Mouse (Mus musculus) gastrocnemius, adult 18-20 months (tissue): ENCODE measurements at regions not wholly inside any gene's neighbourhood (a gene's known extent, or its start where the extent isn't known, plus 50 kb on each side); places are given as distances from the start of the nearest gene placed in this dataset.
A peak's percentile ranks its signal among the peaks of the same experiment; 100 is the strongest.

Source experiments
- DNase-seq: peaks from one replicate; pipeline ENCODE4 v3.0.0; 2021; ENCODE audit warnings: low spot score

GRCm38 (mm10) chr7:124671117-124671516 lies 688.4 kb downstream of the Hs3st4 start:
- DNase-seq, result no peak

- DNase-seq, result no peak
Measured at GRCm38 (mm10) chr7:124676854-124677515, 694.3 kb downstream of the Hs3st4 start.

- DNase-seq, result no peak
Measured at GRCm38 (mm10) chr7:124680561-124680960, 697.9 kb downstream of the Hs3st4 start.

GRCm38 (mm10) chr7:124681212-124681611 lies 698.5 kb downstream of the Hs3st4 start:
- DNase-seq, result no peak

GRCm38 (mm10) chr7:124681820-124682219 lies 699.2 kb downstream of the Hs3st4 start:
- DNase-seq, result no peak

DNA sequence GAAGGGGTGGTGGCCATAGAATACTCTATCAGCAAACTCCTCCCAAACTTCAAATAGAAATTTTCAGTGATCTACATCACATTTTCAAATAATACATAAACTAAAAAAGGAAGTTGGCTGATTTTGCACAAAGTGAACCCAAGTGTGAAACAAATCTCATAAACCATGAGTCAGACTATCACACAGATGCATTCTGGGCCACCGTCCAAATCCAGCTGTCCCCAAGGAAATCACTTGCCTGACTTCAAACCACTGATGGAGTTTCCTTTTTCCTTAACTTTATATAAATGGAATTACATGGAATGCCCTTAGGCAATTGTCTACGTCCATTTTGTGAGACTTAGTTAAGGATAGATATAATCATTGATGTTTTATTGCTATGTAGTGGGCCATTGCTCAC lies 702.8 kb downstream of the Hs3st4 start:
- DNase-seq, result peak; percentile 79

DNA sequence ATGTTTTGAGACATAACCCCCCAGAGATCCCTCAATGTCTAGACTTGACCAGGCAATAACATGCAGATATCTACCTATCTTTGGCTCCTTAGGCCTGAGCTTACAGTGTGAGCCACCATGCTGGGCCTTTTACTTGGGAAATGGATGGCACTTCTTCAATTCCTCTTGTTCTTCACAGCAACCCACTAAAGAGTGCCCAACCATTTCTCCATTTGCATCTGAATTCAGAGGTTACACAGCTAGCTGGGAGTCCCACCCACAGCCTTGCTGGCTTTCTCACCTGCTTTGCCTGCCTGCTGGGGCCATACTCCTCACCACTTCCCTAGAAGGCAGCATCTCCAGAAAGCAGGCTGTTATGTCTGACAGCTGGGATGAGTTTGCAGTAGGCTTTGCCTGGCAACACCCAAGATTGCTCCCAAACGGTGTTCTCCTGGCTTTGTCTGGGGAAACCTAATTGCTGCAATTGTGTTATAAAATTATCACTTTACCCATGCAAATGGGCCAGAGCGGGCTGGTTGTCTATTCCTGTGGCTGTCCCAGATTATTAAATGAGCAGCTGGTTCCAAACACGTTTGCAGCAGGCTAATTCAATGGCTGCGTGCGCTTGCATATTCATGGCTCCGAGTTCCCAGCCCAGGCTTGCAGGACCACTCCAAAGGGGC lies 721.6 kb downstream of the Hs3st4 start:
- no peak for DNase-seq

GRCm38 (mm10) chr7:124707143-124707542 lies 724.5 kb downstream of the Hs3st4 start:
- DNase-seq, result peak; percentile 8

- peak; percentile 73 for DNase-seq
Measured at GRCm38 (mm10) chr7:124708771-124709485, 726.3 kb downstream of the Hs3st4 start.

DNA sequence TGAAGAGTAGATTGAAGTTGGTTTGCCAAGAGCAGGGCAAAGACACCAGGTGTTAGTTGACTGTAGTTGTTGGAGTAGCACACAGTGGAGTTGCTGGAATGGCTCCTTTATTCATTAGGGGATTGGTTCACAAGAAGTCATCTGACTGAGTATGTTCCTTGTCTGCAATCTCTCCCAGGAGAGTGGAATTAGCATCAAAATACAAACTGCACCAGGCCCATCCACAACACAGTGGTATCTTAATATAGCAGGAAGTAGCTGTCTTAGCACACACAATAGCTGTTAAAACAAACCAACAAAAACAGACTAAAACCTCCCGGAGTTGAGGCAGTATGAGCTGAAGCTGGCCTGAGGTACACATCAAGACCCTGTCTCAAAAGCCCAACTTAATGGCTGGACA lies 723.5 kb upstream of the Kdm8 start:
- DNase-seq, result no peak

DNA sequence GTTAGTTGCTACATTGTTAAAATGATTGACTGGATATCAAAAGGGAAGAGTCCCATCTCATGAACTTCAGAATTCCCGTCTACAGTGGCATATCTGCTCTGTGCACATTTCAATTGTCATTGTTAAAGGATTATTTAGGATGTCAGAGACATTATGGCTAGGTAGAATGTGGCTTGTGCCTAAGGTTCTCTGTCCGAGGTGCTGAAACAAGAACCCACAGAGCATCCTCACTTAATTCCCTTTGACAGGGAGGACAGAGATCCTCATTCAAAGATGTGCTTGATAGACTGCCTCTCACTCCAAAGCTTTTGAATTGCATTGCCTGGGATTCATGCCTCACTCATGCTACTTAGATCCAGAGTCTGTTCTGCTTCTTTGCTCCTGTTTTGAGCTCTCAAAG lies 702.4 kb upstream of the Kdm8 start:
- DNase-seq, result no peak

DNA sequence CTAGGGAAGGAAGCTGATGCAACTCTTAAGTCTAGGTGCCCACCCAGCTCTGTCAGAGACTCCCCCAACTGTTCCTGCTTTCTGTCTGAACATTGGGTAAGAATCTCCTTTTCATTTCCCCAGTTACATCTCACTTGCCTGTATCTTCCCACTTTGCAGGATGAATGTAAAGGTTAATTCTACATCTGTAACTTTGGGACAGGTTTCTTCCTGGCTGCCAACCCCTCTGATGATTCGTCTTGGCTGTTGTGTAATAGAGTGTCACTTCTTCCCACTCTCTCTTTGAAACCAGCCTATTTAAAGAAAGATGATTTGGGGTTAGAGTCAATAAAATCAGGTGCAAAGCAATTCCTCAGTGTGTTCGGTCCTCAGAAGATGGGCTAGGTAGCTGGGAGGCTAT lies 698.2 kb upstream of the Kdm8 start:
- DNase-seq, result no peak

DNA sequence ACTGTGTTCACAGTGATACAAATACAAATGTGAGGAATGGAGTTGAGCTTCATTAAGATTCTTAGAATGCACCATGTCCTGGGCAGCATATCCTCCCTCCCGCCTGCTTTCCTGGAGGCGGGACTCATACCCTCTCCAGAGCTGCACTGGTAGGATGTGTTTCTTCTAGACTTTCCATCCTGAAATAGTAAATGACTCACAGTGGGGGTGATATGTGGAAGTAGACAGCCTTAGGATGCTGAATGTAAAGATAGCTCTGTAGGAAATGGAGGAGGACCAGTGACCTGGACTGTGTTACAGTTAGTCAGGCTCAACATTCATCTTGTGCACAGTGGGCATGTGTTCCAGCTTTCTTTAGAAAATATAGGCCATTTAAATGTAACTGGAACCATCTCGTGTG lies 696.1 kb upstream of the Kdm8 start:
- no peak for DNase-seq

GRCm38 (mm10) chr7:124759084-124759483 lies 685.4 kb upstream of the Kdm8 start:
- DNase-seq, result no peak

DNA sequence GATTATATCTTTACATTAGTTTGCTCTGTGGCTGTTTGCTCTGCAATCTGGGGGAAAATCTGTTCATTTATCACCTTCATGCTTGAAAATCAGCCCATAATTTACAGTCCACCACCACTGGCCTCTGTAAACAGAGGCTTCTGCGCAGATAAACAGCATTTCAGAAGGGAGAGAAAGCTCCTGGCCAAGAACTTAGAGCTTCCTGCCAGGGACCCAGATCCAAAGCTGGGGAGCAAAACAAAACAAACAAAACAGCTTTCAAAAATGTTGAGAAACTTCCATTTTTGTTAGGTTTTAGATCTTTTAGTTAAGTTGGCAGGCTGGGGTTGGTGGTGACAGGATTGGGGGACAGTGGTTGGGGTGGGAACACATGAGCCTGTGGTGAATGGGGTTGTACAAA lies 666.7 kb upstream of the Kdm8 start:
- peak; percentile 10 for DNase-seq

DNA sequence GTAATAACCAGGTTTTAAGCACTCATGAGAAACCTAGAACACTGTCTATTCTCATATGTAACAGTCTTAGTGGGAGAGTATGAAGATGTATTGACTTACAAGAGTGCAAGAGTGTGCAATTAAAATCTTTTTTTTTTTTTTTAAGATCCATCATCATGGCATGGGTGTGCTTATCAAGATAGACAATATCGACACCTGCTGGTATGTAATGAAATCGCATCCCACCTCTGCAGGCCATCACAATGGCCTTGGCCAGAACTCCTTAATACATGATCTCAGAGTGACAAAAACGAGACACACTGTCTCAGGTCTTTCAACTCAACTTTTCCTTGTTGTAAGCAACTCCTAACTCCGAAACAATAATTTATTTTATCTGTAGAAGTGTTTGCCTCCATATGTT lies 661.7 kb upstream of the Kdm8 start:
- peak; percentile 15 for DNase-seq

DNA sequence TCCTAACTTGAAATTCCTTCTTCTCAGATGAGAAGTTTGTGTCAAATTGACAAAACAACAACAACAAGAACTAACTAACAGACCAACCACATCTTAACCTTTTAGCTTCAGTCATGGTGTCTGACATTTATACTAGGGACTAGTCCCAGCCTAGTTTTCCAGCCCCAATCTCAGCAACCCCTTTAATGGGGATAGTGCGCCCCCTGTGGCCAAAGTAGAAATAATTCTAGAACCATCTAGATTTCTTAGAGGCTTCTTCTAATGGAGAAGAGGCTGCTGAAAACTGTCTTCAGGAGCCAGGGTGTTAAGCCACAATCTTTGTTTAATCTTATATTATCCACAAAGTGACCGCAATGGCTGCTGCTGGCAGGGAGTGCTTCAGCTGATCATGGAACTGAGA lies 659.5 kb upstream of the Kdm8 start:
- no peak for DNase-seq

DNA sequence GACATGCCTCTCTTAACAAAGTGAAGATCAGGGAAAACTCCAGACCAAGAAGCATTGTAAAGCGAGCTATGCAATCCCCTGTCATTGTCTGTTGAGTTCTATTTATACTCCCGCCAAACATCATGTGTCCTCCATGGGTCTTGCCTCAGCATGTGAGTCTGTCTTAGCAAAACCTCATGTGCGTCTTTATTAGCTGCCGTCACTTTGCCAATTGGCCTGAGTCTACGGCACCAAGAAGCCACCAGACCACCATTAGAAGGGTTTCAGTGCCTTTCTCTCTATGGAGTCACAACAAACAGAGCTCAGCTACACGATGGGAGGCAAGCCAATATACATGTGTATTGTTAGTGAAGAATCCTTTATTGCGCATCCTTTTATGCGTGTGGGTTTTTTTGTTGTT lies 658.6 kb upstream of the Kdm8 start:
- no peak for DNase-seq

- DNase-seq, result peak; percentile 18
Measured at GRCm38 (mm10) chr7:124788781-124789180, 655.7 kb upstream of the Kdm8 start.

- no peak for DNase-seq
Measured at GRCm38 (mm10) chr7:124803101-124803500, 641.4 kb upstream of the Kdm8 start.

- no peak for DNase-seq
Measured at GRCm38 (mm10) chr7:124834692-124835091, 609.8 kb upstream of the Kdm8 start.

GRCm38 (mm10) chr7:124836531-124836930 lies 607.9 kb upstream of the Kdm8 start:
- DNase-seq, result no peak

- no peak for DNase-seq
Measured at GRCm38 (mm10) chr7:124855056-124855455, 589.4 kb upstream of the Kdm8 start.
